Mouse (Mus musculus): ENCODE data around the gene Nup62.

GRCm38 (mm10) chr7:44840426-44840825 is 24.5 kb downstream of the Nup62 start:
- TF ChIP-seq CTCF (IDR thresholded peaks at IDR 0.05; ENCODE audit: low read depth, low read length) (no peak), POLR2A (IDR thresholded peaks at IDR 0.05; ENCODE audit: borderline replicate concordance, low read depth, low read length) (no peak)
